Mouse (Mus musculus): ENCODE results near the gene Hoxa6. TPM values are rescaled to one million over a fixed set of nuclear protein-coding genes. Genes with fewer than 3 reads are reported as not detected.
A peak's percentile ranks its signal among the peaks of the same experiment; 100 is the strongest.

Gene Hoxa6
- polyA plus RNA-seq, 1 experiment from 2014 or later = not detected

DNA sequence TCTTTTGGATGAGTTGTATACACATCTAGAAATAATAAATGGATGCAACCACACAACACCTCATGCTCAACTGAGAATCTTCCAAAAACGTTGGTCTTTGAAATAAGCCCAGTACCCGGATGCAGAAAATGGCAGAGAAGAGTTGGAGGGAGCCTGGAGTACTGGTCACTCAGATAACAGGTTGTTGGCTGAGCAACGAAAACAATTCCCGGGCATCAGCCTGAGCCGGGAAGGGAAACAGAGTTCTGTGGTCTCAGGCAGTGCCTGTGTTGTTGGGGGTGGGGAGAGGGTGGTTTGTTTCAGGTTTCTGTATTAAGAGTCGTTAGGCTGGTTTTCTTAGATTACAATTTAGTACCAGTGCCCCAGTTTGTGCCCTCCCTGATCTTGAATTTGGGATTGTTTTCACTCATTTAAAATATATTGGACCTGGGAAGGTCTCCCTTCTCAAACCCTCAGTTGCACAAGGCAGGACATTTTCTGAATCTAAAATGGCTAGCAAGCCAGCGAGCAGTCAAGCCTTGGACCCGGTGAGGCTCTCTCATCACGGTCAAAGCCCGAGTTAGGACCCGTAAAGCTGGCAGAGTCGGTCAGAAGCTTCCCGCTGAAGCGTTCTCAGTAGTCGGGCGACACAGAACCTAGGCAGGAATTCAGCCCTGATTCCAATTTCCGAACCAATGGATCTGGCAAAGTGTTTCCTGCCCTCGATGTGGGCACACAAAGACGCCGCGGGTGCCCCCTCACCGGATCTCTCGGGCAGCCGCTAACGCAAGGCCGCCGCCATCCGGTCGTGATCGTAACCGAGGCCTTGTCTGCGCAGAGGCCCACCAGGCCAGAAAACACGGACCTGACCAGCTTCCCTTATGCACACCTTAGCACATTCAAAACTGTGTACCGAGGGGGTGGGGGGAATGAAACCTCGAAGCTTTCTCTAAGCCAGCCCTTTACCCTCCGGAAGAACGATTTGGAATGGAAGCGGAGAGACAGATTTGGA, 20.2 kb upstream of the Hoxa6 start:
- Histone ChIP-seq H3K27me3 (ENCODE audit: poor library complexity, severe bottlenecking) (peaks cover 100% of the 10 kb centered on the region), H3K36me3 (replicated peaks) (no peaks in the 10 kb centered on the region), H3K4me3 (no peak overlapping the region), H3K9me3 (no peaks in the 10 kb centered on the region), H3K4me1 (peaks cover 10% of the 10 kb centered on the region), H3K27ac (no peak overlapping the region)
- WGBS = 1% methylated on average over 38 of the region's 38 CpGs
- no peak for DNase-seq (ENCODE audit: extremely low spot score, low spot score)

DNA sequence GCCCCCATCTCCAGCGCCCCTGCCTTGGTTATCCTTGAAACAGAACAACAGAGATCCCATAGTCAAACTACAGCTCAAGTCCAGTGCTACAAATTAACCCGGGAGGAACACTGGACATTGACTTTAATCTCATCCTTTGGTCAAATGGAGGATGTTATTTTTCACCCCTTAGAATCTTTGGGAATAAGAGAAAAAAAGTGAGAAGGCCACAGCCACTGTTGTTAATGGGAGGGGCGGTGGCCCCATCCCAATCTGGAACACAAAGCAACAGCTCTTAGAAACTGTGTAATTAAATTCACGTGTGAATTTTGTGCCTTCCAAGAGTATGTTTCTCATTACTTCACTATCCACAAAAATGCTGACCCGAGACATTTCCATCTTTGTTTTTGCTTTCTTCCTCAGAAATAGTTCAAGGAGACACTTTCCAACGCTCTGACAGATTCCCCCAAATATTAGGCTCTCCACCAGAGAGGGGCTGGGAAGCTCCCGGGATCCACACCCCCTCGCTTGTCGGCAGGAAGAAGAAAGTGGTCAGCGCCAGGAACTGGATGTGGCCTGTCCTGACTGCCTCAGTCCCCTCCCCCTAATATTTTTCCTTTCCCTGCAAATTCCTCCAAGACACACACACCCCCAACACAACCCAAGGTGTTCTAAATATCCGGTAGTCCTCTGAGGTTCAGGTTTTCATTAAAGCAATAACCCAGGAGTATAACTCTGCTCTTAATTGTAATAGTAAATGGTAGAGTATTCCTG, 19.1 kb upstream of the Hoxa6 start:
- DNase-seq (ENCODE audit: extremely low spot score, low spot score) = no peak
- H3K27ac ChIP-seq = no peak overlapping the region
- H3K9me3 ChIP-seq = no peaks in the 10 kb centered on the region
- H3K36me3 ChIP-seq (replicated peaks) = no peaks in the 10 kb centered on the region
- H3K4me1 ChIP-seq = peaks cover 10% of the 10 kb centered on the region
- 1% methylated on average over 11 of the region's 11 CpGs for WGBS
- peaks cover 100% of the 10 kb centered on the region for H3K27me3 ChIP-seq (ENCODE audit: poor library complexity, severe bottlenecking)
- no peak overlapping the region for H3K4me3 ChIP-seq

GRCm38 (mm10) chr6:52226569-52227257, 18.2 kb upstream of the Hoxa6 start:
- Histone ChIP-seq H3K9me3 (no peaks in the 10 kb centered on the region), H3K36me3 (replicated peaks) (no peaks in the 10 kb centered on the region), H3K4me1 (peaks cover 14% of the 10 kb centered on the region), H3K4me3 (no peak overlapping the region), H3K27me3 (ENCODE audit: poor library complexity, severe bottlenecking) (peaks cover 100% of the 10 kb centered on the region), H3K27ac (no peak overlapping the region)
- WGBS = 3% methylated on average over 26 of the region's 26 CpGs
- DNase-seq (ENCODE audit: extremely low spot score, low spot score) = no peak

DNA sequence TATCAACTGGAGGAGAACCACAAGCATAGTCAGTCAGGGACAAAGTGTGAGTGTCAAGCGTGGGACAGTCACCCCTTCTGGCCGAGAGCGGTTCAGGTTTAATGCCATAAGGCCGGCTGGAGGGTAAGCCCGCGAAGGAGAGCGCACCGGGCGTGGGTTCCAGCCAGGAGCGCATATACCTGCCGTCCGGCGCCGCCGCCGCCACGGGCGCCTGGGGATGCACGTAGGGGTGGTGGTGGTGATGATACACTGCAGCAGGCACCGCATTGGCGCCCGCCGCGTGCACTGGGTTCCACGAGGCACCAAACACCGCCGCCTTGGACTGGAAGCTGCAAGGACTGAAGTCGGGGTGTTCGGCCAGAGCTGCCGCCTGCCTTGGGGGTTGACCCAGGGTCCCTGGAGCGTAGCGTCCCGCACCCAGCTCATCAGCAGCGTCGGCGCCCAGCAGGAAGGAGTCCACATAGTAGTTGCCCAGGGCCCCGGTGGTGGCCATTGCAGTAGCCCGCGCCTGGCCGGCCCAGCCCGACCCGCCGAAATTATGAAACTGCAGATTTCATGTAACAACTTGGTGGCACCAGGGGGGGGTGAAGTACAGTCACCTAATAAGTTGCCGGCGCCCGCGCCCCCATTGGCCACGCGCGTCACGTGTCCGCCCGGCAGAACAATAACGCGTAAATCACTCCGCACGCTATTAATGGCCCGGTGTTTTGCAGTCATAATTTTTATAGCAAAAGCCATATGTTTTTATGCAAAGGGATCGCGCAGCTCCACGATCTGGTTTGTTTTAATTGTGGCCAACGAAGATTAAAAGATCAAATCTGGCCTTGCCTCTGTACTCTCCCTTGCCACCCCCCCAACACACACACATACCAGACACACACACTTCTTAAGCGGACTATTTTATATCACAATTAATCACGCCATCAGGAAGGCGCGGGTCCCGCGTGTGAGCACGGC, 17.4 kb upstream of the Hoxa6 start:
- no peak overlapping the region for H3K4me3 ChIP-seq
- no peaks in the 10 kb centered on the region for H3K36me3 ChIP-seq (replicated peaks)
- peaks cover 100% of the 10 kb centered on the region for H3K27me3 ChIP-seq (ENCODE audit: poor library complexity, severe bottlenecking)
- no peak for DNase-seq (ENCODE audit: extremely low spot score, low spot score)
- no peak overlapping the region for H3K27ac ChIP-seq
- peaks cover 21% of the 10 kb centered on the region for H3K4me1 ChIP-seq
- WGBS = 2% methylated on average over 69 of the region's 69 CpGs
- H3K9me3 ChIP-seq = no peaks in the 10 kb centered on the region

DNA sequence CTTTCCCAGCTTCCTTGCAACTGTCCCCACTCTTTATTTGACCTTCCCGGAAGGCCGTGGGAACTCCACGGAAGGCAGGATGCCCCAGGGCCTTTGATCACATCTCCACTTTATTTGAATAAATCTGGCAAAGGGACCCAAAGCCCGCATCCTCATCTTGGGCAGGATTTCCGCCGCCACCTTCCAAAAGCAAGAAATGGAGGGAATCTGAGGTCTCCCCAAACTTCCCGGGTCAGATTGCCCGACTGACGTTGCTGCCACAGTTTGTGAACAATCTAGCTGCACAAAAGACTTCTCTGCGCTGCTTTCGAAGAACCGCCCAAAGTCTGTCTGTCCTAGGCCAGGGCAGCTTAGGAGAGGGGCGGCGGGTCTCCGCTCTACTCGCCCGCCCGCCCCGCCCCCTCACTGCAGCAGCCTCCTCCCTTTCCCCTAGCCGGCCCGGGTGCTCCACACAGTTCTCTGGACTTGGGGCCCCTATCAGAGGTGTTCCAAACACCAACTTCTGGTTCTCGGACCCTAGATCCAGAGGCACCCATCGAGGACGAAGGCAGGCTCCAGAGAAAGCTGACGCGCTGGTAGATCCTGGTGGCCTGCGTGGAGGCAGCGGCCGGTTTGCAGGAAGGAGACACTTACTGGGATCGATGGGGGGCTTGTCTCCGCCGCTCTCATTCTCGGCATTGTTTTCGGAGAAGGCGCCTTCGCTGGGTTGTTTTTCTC, 16.5 kb upstream of the Hoxa6 start:
- 1% methylated on average over 36 of the region's 36 CpGs for WGBS
- H3K9me3 ChIP-seq = no peaks in the 10 kb centered on the region
- peaks cover 100% of the 10 kb centered on the region for H3K27me3 ChIP-seq (ENCODE audit: poor library complexity, severe bottlenecking)
- H3K27ac ChIP-seq = no peak overlapping the region
- H3K4me3 ChIP-seq = no peak overlapping the region
- peaks cover 16% of the 10 kb centered on the region for H3K4me1 ChIP-seq
- no peaks in the 10 kb centered on the region for H3K36me3 ChIP-seq (replicated peaks)
- DNase-seq (ENCODE audit: extremely low spot score, low spot score) = no peak

GRCm38 (mm10) chr6:52223939-52224760, 15.6 kb upstream of the Hoxa6 start:
- Histone ChIP-seq H3K4me3 (no peak overlapping the region), H3K9me3 (no peaks in the 10 kb centered on the region), H3K36me3 (replicated peaks) (no peaks in the 10 kb centered on the region), H3K4me1 (peaks cover 16% of the 10 kb centered on the region), H3K27me3 (ENCODE audit: poor library complexity, severe bottlenecking) (peaks cover 100% of the 10 kb centered on the region), H3K27ac (no peak overlapping the region)
- WGBS = 2% methylated on average over 24 of the region's 24 CpGs
- no peak for DNase-seq (ENCODE audit: extremely low spot score, low spot score)

DNA sequence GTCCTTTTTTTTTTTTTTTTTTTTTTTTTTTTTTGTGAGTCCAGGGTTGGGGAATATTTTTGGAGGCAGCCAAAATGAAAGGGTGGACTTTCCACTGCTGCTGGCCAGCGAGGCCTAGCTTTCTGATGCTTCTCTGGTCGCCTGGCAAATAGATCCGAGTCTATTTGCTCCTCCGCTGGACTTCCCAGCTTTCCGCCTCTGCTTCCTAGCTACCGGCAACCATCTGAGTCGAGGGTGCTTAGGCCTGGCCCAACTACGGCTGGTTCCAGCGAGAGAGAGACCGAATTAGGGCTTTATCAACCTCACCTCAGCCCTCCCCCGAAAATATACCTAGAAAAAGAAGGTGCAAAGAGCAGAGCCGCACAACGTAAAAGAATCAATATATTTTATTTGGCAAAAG, 14.2 kb upstream of the Hoxa6 start:
- no peak for DNase-seq (ENCODE audit: extremely low spot score, low spot score)
- 9% methylated on average over 13 of the region's 13 CpGs for WGBS
- Histone ChIP-seq H3K9me3 (no peaks in the 10 kb centered on the region), H3K27ac (no peak overlapping the region), H3K27me3 (ENCODE audit: poor library complexity, severe bottlenecking) (peaks cover 100% of the 10 kb centered on the region), H3K4me3 (no peak overlapping the region), H3K36me3 (replicated peaks) (no peaks in the 10 kb centered on the region), H3K4me1 (peaks cover 17% of the 10 kb centered on the region)

DNA sequence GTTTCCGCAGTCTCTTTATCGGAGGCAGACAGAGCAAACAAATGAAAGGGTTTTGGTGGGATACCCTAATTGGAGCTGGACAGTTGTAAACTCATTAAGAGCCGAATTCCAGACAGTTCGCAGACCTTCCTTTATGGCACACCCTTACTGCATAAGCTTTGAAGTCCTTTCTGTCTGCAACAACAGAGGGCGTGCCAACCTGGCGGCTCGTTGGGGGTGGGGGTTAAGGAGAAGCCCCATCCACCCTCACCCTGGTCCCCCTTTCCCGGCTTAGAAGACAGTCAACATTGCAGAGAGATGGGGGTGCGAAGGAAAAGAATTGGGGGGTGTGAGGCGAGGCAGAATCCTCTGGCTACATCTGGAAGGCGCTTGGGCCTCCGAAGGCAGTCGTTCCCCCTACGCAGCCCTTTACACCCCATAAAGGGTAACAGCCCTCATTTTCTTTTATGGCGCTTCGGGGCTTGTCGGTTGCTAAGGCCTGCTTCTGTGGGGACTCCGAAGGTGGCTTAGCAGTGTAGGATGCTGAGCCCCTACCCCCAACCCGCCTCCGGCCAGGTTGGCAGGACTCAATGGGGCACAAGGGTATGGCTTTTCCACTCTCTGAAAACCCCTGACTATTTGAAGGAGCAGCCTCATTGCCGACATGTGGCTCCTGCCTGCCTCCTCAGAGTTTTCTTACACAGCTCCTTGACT, 13.6 kb upstream of the Hoxa6 start:
- DNase-seq (ENCODE audit: extremely low spot score, low spot score) = no peak
- no peak overlapping the region for H3K27ac ChIP-seq
- no peaks in the 10 kb centered on the region for H3K36me3 ChIP-seq (replicated peaks)
- no peaks in the 10 kb centered on the region for H3K9me3 ChIP-seq
- WGBS = 6% methylated on average over 21 of the region's 21 CpGs
- peak overlapping the region; percentile 53 for H3K4me3 ChIP-seq
- peaks cover 100% of the 10 kb centered on the region for H3K27me3 ChIP-seq (ENCODE audit: poor library complexity, severe bottlenecking)
- peaks cover 23% of the 10 kb centered on the region for H3K4me1 ChIP-seq

GRCm38 (mm10) chr6:52221337-52221992, 12.9 kb upstream of the Hoxa6 start, which contains the start of gene Hoxa7:
Gene Hoxa7, minus strand, starts transcription at chr6:52221854.
- peak; percentile 85 for DNase-seq (ENCODE audit: extremely low spot score, low spot score)
- WGBS = under 1% methylated on average over 46 of the region's 46 CpGs
- no peaks in the 10 kb centered on the region for H3K36me3 ChIP-seq (replicated peaks)

GRCm38 (mm10) chr6:52220865-52221310, 12.4 kb upstream of the Hoxa6 start:
- 8% methylated on average over 12 of the region's 12 CpGs for WGBS
- Histone ChIP-seq H3K4me1 (peaks cover 27% of the 10 kb centered on the region), H3K27ac (no peak overlapping the region), H3K27me3 (ENCODE audit: poor library complexity, severe bottlenecking) (peaks cover 100% of the 10 kb centered on the region), H3K36me3 (replicated peaks) (no peaks in the 10 kb centered on the region), H3K9me3 (no peaks in the 10 kb centered on the region), H3K4me3 (peak overlapping the region; percentile 53)
- no peak for DNase-seq (ENCODE audit: extremely low spot score, low spot score)

More at GRCm38 (mm10) chr6:52221337-52221992, 12.9 kb upstream of the Hoxa6 start, which contains the start of gene Hoxa7:
- Histone ChIP-seq H3K4me1 (peaks cover 29% of the 10 kb centered on the region), H3K4me3 (peak within 1 kb of the TSS; percentile 53), H3K27ac (no peak within 1 kb of the TSS), H3K9me3 (no peaks in the 10 kb centered on the region), H3K27me3 (ENCODE audit: poor library complexity, severe bottlenecking) (peaks cover 100% of the 10 kb centered on the region)
